Mouse (Mus musculus): Measurements from ENCODE around the gene Hsf4. TPM values are rescaled to one million over a fixed set of nuclear protein-coding genes. Genes with fewer than 3 reads are reported as not detected.
A peak's percentile ranks its signal among the peaks of the same experiment; 100 is the strongest.

Hsf4 gene
- polyA plus RNA-seq, 1 experiment from 2014 or later, result not detected

DNA sequence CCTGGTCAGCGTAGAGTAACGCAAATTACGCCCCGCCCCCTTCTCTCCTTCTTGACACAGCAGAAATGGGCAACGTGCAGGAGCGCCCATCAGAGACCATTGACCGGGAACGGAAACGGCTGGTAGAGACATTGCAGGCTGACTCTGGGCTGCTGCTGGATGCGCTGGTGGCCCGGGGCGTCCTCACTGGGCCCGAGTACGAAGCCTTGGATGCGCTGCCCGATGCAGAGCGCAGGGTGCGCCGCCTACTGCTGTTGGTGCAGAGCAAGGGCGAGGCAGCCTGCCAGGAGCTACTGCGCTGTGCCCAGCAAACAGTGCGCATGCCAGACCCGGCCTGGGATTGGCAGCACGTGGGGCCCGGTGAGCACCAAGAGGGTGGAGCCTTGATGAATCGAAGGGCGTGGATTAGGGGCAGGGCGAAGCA is 9.3 kb downstream of the Hsf4 start:
- Histone ChIP-seq H3K4me1 (ENCODE audit: insufficient read depth) (peaks cover 23% of the 10 kb centered on the region), H3K4me2 (ENCODE audit: low read depth, low read length) (peak overlapping the region; percentile 40), H3K4me3 (ENCODE audit: low read depth, low read length) (peak overlapping the region; percentile 4; the same call in 1 of the 2 replicates), H3K27me3 (ENCODE audit: insufficient read depth, low read length) (peaks cover 61% of the 10 kb centered on the region), H3K9ac (replicated peaks) (no peak overlapping the region), H3K36me3 (replicated peaks; ENCODE audit: insufficient read depth, low read length) (no peaks in the 10 kb centered on the region), H3K9me3 (ENCODE audit: low read length) (no peaks in the 10 kb centered on the region), H3K27ac (ENCODE audit: low read depth) (no peak overlapping the region)
- ATAC-seq (peak; percentile 67), DNase-seq (peak; percentile 62)
- TF ChIP-seq CTCF (IDR thresholded peaks at IDR 0.05; ENCODE audit: low read depth), result peak; percentile 36; the same call in 1 of the 2 replicates
- no peak for TF ChIP-seq EP300 (IDR thresholded peaks at IDR 0.05; ENCODE audit: low read depth)
- 1% methylated on average over 28 of the region's 28 CpGs for WGBS (ENCODE audit: insufficient replicate concordance)

DNA sequence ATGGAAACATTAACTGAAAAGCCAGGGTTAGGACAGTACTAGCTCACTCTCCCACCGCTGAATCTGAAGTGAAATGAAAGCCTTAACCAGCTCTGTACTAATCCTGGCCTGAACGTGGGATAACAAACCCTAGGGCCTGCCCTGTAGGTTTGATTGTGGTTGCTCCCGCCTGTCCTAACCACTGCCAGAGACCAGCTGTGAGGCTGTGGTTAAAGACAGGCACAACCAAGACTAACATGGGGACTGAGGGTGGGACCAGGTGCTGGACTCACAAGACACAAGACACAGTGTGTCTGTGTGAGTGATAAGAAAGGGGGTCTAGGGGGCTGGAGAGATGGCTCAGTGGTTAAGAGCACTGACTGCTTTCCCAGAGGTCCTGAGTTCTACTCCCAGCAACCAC is 11.0 kb downstream of the Hsf4 start:
- Histone ChIP-seq H3K9me3 (ENCODE audit: low read length) (no peaks in the 10 kb centered on the region), H3K27ac (ENCODE audit: low read depth) (no peak overlapping the region), H3K27me3 (ENCODE audit: insufficient read depth, low read length) (peaks cover 46% of the 10 kb centered on the region), H3K4me2 (ENCODE audit: low read depth, low read length) (no peak overlapping the region), H3K4me3 (ENCODE audit: low read depth, low read length) (no peak overlapping the region), H3K4me1 (ENCODE audit: insufficient read depth) (peaks cover 23% of the 10 kb centered on the region), H3K9ac (replicated peaks) (no peak overlapping the region), H3K36me3 (replicated peaks; ENCODE audit: insufficient read depth, low read length) (no peaks in the 10 kb centered on the region)
- no peak for TF ChIP-seq EP300 (IDR thresholded peaks at IDR 0.05; ENCODE audit: low read depth)
- TF ChIP-seq CTCF (IDR thresholded peaks at IDR 0.05; ENCODE audit: low read depth), result no peak
- 51% methylated on average over 3 of the region's 3 CpGs for WGBS (ENCODE audit: insufficient replicate concordance)
- ATAC-seq (no peak), DNase-seq (no peak)

GRCm38 (mm10) chr8:105281821-105282220 is 12.2 kb downstream of the Hsf4 start:
- Histone ChIP-seq H3K4me1 (ENCODE audit: insufficient read depth) (peaks cover 15% of the 10 kb centered on the region), H3K9ac (replicated peaks) (no peak overlapping the region), H3K36me3 (replicated peaks; ENCODE audit: insufficient read depth, low read length) (no peaks in the 10 kb centered on the region), H3K27ac (ENCODE audit: low read depth) (no peak overlapping the region), H3K4me3 (ENCODE audit: low read depth, low read length) (no peak overlapping the region), H3K4me2 (ENCODE audit: low read depth, low read length) (no peak overlapping the region), H3K9me3 (ENCODE audit: low read length) (no peaks in the 10 kb centered on the region), H3K27me3 (ENCODE audit: insufficient read depth, low read length) (peaks cover 35% of the 10 kb centered on the region)
- TF ChIP-seq EP300 (IDR thresholded peaks at IDR 0.05; ENCODE audit: low read depth) (no peak), CTCF (IDR thresholded peaks at IDR 0.05; ENCODE audit: low read depth) (no peak)
- 85% methylated on average over 12 of the region's 12 CpGs for WGBS (ENCODE audit: insufficient replicate concordance)
- no peak for ATAC-seq
- no peak for DNase-seq

GRCm38 (mm10) chr8:105282239-105282638 is 12.6 kb downstream of the Hsf4 start:
- H3K9me3 ChIP-seq (ENCODE audit: low read length), result no peaks in the 10 kb centered on the region
- peaks cover 15% of the 10 kb centered on the region for H3K4me1 ChIP-seq (ENCODE audit: insufficient read depth)
- no peak overlapping the region for H3K9ac ChIP-seq (replicated peaks)
- DNase-seq (no peak), ATAC-seq (no peak)
- H3K36me3 ChIP-seq (replicated peaks; ENCODE audit: insufficient read depth, low read length), result no peaks in the 10 kb centered on the region
- H3K4me2 ChIP-seq (ENCODE audit: low read depth, low read length), result no peak overlapping the region
- no peak overlapping the region for H3K27ac ChIP-seq (ENCODE audit: low read depth)
- WGBS (ENCODE audit: insufficient replicate concordance), result 56% methylated on average over 4 of the region's 4 CpGs
- H3K27me3 ChIP-seq (ENCODE audit: insufficient read depth, low read length), result peaks cover 31% of the 10 kb centered on the region
- H3K4me3 ChIP-seq (ENCODE audit: low read depth, low read length), result no peak overlapping the region
- no peak for TF ChIP-seq CTCF (IDR thresholded peaks at IDR 0.05; ENCODE audit: low read depth)
- TF ChIP-seq EP300 (IDR thresholded peaks at IDR 0.05; ENCODE audit: low read depth), result no peak

GRCm38 (mm10) chr8:105283074-105283473 is 13.5 kb downstream of the Hsf4 start:
- H3K4me3 ChIP-seq (ENCODE audit: low read depth, low read length), result no peak overlapping the region
- peaks cover 23% of the 10 kb centered on the region for H3K27me3 ChIP-seq (ENCODE audit: insufficient read depth, low read length)
- H3K9ac ChIP-seq (replicated peaks), result no peak overlapping the region
- H3K36me3 ChIP-seq (replicated peaks; ENCODE audit: insufficient read depth, low read length), result no peaks in the 10 kb centered on the region
- no peaks in the 10 kb centered on the region for H3K9me3 ChIP-seq (ENCODE audit: low read length)
- peak overlapping the region; percentile 33; the same call in 1 of the 2 replicates for H3K4me2 ChIP-seq (ENCODE audit: low read depth, low read length)
- 23% methylated on average over 23 of the region's 23 CpGs for WGBS (ENCODE audit: insufficient replicate concordance)
- DNase-seq, result peak; percentile 81
- H3K4me1 ChIP-seq (ENCODE audit: insufficient read depth), result peaks cover 15% of the 10 kb centered on the region
- peak; percentile 86 for ATAC-seq
- no peak overlapping the region for H3K27ac ChIP-seq (ENCODE audit: low read depth)
- no peak for TF ChIP-seq EP300 (IDR thresholded peaks at IDR 0.05; ENCODE audit: low read depth)
- peak; percentile 97 for TF ChIP-seq CTCF (IDR thresholded peaks at IDR 0.05; ENCODE audit: low read depth)

- TF ChIP-seq EP300 (IDR thresholded peaks at IDR 0.05; ENCODE audit: low read depth), result no peak
- no peak for TF ChIP-seq CTCF (IDR thresholded peaks at IDR 0.05; ENCODE audit: low read depth)
- H3K27me3 ChIP-seq (ENCODE audit: insufficient read depth, low read length), result peaks cover 11% of the 10 kb centered on the region
These were observed 15.9 kb downstream of the Hsf4 start for GRCm38 (mm10) chr8:105285514-105285913.

DNA sequence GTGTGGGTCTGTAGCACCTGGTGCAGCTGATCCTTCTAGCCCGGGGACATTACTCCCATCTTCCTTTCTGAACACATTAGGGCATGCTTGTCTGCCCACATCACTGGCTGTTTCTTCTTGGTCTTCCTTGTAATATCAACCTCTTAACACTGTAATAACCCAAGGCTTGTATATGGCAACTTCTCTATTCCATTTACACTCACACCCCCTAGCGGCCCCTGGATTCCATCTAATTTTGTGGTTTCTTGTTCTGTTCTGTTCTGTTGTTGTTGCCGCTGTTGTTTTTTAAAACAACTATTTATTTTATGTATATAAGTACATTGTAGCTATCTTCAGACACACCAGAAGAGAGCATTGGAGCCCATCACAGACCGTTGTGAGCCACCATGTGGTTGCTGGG is 17.3 kb downstream of the Hsf4 start:
- Histone ChIP-seq H3K4me2 (ENCODE audit: low read depth, low read length) (no peak overlapping the region), H3K36me3 (replicated peaks; ENCODE audit: insufficient read depth, low read length) (no peaks in the 10 kb centered on the region), H3K9ac (replicated peaks) (no peak overlapping the region), H3K9me3 (ENCODE audit: low read length) (no peaks in the 10 kb centered on the region), H3K27ac (ENCODE audit: low read depth) (no peak overlapping the region), H3K4me3 (ENCODE audit: low read depth, low read length) (no peak overlapping the region), H3K27me3 (ENCODE audit: insufficient read depth, low read length) (peaks cover 14% of the 10 kb centered on the region), H3K4me1 (ENCODE audit: insufficient read depth) (peaks cover 27% of the 10 kb centered on the region)
- DNase-seq, result no peak
- TF ChIP-seq CTCF (IDR thresholded peaks at IDR 0.05; ENCODE audit: low read depth) (no peak), EP300 (IDR thresholded peaks at IDR 0.05; ENCODE audit: low read depth) (no peak)
- ATAC-seq, result no peak
- WGBS (ENCODE audit: insufficient replicate concordance), result 84% methylated on average over 4 of the region's 4 CpGs

More at GRCm38 (mm10) chr8:105285514-105285913, 15.9 kb downstream of the Hsf4 start:
- Histone ChIP-seq H3K27ac (ENCODE audit: low read depth) (no peak overlapping the region), H3K4me1 (ENCODE audit: insufficient read depth) (peaks cover 25% of the 10 kb centered on the region), H3K4me2 (ENCODE audit: low read depth, low read length) (no peak overlapping the region), H3K9ac (replicated peaks) (no peak overlapping the region), H3K9me3 (ENCODE audit: low read length) (no peaks in the 10 kb centered on the region), H3K36me3 (replicated peaks; ENCODE audit: insufficient read depth, low read length) (no peaks in the 10 kb centered on the region), H3K4me3 (ENCODE audit: low read depth, low read length) (no peak overlapping the region)
- DNase-seq, result no peak
- ATAC-seq, result no peak
- 54% methylated on average over 12 of the region's 12 CpGs for WGBS (ENCODE audit: insufficient replicate concordance)
